Mouse (Mus musculus) CD4-positive, CD25-positive, alpha-beta regulatory T cell, adult 4 months (primary cell): ENCODE data around the gene Satb2. TPM values are rescaled to one million over a fixed set of nuclear protein-coding genes. Genes with fewer than 3 reads are reported as not detected.

Experiments used
- ATAC-seq: one replicate; pipeline ENCODE4 v1.8.0; 2017
- polyA plus RNA-seq, 2 experiments: library from polyadenylated mRNA; unstranded; fragments of 100-300 nt; shearing (Covaris generic); gene quantifications; one replicate each; pipeline ENCODE4 v1.2.1; 2017

The Satb2 gene
- polyA plus RNA-seq: not detected

DNA sequence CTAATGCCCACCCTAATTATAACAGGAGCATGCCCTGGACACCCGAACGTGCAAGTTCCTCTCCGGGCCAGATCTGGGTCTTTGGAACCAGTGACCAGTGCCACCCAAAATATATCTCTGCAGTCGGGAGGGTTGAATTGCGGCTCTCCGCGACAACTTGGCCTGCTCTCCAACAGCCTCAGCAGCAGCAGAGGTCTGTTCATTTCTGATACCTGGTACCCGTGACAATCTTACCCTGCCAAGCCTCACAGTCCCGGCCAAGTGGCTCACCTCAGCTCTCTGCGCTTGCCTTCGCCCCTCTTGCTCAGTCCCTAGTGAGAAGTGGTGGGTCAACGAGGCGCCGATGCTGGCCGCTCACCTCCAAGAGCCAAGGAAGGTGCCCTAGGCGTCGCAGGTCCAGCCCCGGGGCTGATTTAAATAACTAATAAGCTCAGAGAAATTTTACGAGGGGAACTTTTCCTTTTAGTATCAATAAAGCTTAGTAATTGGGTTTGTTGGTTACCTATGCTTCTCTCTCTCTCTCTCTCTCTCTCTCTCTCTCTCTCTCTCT is at the start of gene Satb2:
TSS of gene Satb2 (minus strand) at position 500 of the 550 bp plus-strand sequence.
- no peak for ATAC-seq

DNA sequence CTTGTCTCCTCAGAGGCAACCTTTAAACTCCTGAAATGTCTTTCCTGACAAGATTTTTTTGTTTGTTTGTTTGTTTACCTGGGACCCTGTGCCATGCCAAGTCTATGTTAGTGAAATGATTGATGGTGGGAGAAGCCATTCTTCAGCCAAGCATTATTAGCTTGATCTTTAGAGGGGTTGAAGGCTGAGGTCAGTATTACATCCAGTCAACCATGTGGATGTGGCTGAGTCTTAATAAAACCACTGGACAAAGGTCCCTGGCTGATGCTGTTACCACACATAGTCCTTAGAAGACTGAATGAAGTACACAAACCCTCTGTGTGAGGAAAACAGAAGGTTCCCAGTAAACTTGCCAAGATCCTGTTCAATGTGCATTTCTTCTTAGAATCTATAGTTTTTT is 40.5 kb upstream of the Satb2 start:
- no peak for ATAC-seq

DNA sequence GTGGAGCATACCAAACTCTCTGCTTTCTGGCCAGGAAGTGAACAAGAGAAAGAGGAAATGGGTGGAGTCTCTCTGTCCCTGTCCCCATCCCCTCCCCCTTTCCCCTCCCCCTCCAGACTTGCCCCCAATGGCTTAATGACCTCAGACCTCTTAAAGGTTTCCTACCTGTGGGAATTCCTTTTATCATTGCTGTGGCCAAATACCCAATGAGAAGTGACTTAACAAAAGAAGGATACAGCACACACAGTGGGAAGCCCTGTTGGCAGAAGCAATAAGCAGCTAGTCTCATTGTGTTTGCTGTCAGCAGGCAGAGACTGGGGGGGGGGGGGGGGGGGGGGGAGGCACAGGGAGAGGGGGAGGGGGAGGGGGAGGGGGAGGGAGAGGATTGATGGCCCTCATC is 35.4 kb upstream of the Satb2 start:
- no peak for ATAC-seq

GRCm38 (mm10) chr1:57009171-57009570 is 30.7 kb upstream of the Satb2 start:
- ATAC-seq: no peak

DNA sequence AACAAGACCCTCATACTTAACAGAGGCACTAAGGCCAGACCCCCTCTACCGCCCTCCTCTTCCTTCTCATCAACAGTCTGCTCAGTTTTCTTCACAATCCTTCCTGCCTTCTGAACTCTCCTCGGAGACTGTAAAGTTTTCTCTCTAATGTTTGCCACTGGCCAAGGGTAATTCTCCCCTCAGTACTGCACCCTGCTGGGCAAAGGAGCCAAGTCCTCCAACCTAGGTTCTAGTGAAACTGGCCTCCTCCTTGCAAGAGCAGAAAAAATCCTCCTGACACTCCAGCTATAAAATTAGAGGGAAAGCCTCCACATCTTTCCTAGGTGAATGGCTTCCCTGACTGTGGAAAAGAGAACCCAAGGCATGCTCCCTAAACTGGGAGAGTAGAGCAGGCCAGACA is 16.6 kb upstream of the Satb2 start:
- no peak for ATAC-seq

DNA sequence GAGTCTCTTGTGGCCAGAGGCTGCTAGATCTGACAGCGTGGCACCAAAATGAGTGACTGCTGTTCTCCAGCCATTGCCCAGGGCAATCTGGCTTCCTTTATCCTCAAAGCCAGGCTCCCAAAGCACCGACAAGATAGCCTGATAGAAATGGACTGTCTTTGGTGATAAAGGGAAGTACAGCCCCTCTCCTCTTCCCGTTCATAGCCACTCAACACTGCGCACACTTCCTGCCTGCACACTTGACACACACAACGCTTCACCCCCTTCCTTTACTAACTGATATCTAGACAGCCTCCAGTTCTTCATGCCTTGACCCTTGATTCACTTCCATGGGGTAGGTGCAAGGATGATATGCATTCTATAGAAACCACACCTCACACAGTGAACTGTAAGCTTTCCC is 13.9 kb upstream of the Satb2 start:
- no peak for ATAC-seq

GRCm38 (mm10) chr1:56991613-56992012 is 13.2 kb upstream of the Satb2 start:
- ATAC-seq: no peak

DNA sequence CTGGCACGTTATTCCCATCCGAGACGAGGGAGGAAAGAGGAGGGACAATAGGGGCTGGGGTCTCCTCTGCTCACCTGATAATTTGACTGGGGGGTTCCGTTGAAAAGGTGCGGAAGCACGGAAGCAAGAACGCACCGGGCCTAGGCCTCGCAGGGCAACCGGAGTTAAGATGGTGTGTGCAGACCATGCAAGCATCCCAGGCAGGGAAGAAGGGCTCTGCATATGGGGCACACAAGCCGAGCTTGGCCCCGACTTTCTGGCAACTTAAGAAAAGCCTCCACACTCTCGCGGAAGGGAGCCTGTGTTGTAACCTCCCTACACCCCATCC is 6.0 kb upstream of the Satb2 start:
- no peak for ATAC-seq

GRCm38 (mm10) chr1:56983771-56984482 is 5.5 kb upstream of the Satb2 start:
- ATAC-seq: no peak

DNA sequence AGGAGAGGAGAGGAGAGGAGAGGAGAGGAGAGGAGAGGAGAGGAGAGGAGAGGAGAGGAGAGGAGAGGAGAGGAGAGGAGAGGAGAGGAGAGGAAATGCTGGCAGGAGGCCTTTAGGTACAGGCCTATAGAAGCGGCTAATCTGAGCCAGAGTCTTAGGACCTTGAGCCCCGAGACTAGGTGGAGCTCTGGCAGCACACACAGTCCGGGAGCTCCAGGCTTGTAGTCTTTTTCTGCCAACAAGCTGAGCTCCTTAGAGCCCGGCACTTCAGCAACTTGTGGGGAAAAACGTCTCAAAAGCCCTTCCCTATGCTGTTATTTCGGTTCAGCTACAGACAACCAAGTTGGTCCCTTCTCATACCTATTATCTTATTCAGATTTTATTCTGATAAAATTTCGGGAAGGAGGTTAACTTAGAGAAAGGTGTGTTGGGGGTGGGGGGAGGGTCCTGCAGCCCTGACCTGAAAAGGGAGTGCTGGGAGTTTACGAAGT is 4.7 kb upstream of the Satb2 start:
- ATAC-seq: no peak

DNA sequence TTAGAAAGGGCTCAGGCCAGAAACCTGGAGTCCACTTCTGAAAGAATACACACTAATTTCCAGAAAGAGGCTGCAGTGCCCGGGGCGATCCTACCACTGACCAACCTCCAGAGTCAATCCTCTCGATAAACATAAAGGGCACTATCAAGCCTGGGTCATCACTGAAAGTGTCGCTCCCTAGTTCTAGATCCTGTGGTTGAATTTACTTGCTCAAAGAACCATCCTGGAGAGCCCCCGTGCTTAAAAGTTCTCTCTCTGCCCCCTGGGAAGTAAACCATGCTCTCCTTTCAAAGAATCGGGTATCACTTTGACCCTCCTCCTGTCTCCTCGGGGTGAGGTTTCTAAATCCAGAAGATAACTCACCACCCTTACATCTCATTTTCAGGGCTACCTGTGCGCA is 4.2 kb upstream of the Satb2 start:
- no peak for ATAC-seq

DNA sequence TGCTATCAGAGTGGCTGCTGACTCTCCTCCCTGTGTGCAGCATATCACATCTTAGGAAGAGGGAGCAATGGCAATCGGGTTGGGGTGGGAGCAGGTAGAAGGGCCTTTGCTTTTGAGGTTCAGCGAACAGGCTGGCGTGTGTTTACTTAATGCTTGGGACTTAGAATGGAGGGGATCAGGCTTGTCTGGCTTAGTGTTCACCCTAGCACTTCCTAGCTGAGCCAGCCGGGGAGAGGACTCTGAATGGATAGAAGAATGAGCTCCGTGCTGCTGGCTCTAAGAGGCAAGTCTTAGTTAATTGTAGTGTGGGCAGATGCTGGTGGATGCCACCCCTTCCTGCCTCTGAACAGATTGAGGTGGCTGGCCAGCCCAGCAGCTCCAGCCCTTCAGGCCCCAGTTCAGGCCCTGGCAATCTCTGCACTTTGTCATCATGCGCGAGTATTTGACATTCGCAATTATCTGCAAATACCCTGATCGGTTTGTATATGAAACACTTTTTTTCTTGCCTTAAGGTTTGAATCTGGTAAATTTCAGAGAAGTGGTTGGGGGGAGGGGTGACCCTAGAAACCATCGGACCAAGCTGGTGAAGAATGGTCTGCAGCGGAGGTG is 3.6 kb upstream of the Satb2 start:
- ATAC-seq: no peak

- ATAC-seq: no peak
Observed at GRCm38 (mm10) chr1:56981508-56981907, 3.1 kb upstream of the Satb2 start.

GRCm38 (mm10) chr1:56980631-56981275 is 2.3 kb upstream of the Satb2 start:
- ATAC-seq: no peak

GRCm38 (mm10) chr1:56979531-56980395 is 1.3 kb upstream of the Satb2 start:
- no peak for ATAC-seq

- ATAC-seq: no peak
Observed at GRCm38 (mm10) chr1:56977201-56978100, 999 bp downstream of the Satb2 start.

DNA sequence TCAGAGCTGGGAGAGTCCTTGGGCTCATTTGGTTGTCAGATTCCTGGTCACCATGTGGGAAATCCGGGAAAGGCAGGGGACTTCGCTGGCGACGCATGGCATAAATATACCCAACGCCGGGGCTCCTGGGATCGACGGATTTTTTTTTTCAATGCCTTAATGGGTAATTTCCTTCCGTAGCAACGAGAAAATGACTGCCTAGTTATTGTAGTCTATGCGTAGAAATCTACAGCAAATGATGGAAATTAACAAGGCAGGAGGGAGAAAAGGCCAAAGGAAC is 1.7 kb downstream of the Satb2 start:
- no peak for ATAC-seq

- ATAC-seq: no peak
Observed at GRCm38 (mm10) chr1:56976044-56976824, 2.2 kb downstream of the Satb2 start.

DNA sequence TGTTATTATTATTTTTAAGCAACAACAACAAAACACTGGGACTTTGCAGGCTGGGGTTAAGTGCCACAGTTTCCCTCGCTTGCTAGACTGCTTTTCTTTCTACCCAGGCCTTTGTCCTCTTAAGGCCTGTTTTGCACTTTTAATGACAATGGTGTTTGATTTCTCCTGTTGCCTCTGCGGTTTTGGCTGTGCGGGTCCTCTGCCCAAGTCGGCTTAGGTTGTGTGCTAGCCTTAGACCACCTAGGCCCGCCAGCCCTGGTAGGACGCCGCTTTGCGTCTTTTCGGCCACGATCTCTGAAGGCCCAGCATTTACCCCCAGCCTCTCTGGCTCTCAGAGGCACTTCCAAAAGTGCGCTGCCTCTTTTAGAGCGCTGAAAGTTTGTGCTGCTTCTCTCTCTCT is 2.9 kb downstream of the Satb2 start:
- no peak for ATAC-seq

DNA sequence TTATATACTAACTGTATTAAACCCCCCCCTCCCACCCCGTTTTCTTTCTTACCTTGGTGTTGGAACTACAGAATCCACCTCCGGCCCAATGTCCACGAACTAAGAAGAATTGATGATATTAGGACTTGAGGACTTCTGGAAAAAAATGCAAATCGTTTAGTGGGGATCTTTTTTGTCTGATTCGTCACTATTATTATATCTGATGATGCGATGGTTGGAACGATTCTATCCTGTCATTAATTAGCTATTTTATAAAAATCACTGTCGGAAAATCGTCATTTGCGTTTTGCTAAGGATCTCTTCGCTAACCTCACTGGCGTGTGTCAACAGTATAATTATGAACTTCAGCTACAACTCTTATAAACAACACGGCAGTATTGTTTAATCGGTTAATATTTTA is 4.3 kb downstream of the Satb2 start:
- ATAC-seq: no peak

- ATAC-seq: no peak
Observed at GRCm38 (mm10) chr1:56973593-56973950, 4.9 kb downstream of the Satb2 start.
